Mouse (Mus musculus) urinary bladder, postnatal 25 days (tissue): ENCODE measurements at regions not wholly inside any gene's neighbourhood (a gene's known extent, or its start where the extent isn't known, plus 50 kb on each side); places are given as distances from the start of the nearest gene placed in this dataset.

Experiments
- DNase-seq: peaks from one replicate; pipeline ENCODE4 v3.0.0; 2022; ENCODE audit warnings: low spot score

DNA sequence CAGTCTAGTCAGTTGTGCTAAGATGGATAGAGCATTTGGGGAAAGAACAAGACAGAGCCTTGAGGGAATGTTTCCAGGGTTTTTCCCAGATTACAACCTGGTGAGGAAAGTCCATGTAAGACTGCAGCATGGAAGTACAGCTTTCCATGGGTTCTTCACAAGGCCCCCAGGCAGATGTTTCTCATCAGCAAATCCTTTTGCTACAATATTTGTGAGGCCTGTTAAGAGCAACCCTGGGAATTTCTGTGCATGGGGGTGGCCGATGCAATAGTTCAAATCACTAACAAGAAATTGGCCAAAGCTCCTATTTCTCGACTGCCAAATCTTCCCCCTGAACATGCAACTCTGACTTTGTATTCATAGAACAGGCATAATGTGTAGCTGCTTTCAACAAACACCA, 546.0 kb downstream of the Nr2f2 start:
- DNase-seq = no peak

DNA sequence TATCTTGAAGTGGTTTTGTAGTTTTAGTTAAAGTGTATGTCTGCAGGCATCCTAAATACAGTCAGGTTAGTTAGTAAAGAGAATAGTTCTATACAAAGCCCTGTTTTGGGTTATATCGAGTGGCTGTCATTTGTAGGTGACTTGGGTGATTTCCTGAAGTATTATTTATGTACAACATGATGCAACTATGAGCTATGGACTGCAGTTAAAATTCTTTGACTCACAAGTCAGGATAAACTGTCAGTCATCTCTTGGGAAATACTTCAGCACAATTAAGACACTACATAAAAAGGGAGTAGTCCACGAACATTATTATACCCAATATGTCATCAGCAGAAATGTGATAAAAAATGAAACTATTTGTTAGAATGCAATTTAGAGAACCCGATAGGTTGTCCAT, 554.2 kb downstream of the Nr2f2 start:
- DNase-seq = no peak

DNA sequence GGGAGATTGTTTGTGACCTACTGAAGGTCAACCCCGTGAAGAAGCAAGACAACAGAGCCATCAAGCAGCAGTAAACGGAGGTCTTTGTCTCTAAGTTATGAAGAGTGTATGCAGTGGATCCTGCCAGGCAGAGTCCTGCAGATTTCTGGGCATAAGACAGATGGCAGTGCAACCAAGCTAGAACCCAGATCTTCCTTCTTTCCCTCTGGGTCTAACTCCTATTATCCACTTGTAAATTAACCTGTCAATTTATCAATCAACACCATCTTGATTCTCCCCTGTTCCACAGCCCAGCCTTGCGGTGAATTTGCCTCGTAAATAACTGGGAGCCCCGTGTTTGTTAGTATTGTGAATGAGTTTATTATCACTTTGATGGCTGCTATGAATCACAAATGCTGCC, 555.7 kb downstream of the Nr2f2 start:
- no peak for DNase-seq

DNA sequence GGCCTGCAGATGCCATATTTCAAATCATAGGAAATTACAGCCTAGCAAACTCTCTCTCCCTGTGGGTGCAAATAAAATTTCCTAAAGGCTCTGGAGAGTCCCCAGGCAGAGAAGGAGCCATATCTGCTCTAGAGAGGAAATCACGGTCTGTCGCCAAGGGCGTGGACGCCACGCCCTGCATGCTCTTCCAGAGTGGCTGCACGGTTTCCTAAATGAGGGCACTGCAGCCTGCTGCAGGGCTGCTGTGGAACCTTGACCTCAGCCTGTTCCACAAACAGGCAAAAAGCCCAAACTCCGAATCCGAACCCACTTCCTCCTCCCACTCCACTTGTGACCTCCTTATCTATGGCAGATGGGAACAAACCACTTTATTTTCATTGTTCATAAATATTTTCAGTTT, 559.3 kb downstream of the Nr2f2 start:
- no peak for DNase-seq

DNA sequence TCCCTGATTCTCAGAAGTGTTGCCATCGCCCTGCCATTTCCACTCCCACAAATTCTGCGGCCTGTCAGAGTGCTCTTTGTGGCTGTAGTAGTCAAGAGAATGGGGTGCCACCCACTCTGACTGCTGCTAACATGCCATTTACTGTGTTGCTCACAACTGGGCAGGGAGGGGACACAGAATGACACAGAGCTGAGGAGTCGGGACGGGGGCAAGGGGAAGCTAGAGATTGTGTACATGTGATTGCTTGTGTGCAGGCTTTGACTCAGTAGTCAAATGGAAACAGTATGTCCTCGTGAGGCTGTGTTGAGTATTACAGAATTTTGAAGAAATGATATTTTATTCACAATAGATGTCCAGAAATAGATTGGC, 595.6 kb downstream of the Nr2f2 start:
- DNase-seq = no peak

DNA sequence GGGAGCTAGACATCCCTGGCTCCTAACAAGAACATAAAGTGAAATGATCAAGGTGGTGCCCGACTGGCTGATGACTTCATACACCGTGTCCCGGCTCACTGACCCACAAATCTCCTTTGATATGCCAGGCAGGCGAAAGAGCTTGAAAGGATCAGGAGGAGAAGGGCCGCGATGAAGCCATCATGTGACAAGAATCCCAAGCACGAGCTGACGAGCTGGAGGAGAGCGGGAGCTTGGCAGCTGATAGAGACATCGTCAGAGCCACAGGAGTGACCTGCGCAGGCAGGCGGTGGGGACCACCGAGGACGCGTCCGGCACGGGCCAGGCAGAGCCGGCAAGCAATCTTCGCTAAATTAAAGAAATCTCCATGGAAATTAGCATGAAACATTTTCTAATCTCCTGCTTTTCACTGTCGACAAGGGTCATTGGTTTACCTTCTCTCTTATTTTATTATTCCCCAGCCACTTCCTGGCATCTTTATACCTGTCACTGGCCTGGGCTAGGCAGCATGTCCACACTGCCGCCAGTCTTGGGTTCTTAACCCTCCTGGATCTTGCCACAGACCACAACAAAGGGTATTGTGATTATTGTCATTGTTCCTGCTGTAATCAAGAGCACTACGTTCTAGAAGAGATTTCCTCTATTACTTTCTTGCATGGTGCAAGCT, 596.1 kb downstream of the Nr2f2 start:
- no peak for DNase-seq

DNA sequence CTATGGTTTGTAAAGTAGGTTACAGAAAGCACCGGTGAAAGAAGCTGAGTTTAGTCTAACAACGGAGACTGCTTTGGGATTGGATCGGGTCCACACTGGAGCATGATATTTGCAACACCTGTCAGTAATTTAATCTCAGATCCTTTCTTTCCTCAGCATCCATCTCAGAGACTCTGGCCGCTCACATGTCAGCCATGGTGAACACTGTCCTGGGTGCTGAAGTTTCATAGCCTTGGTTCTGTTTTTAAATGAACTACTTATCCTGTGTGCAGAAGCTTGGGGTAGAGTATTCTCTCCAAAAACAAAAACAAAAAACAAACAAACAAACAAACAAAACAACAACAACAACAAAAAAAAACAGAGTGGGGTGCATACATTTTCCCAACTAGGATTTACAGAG, 600.1 kb downstream of the Nr2f2 start:
- no peak for DNase-seq

DNA sequence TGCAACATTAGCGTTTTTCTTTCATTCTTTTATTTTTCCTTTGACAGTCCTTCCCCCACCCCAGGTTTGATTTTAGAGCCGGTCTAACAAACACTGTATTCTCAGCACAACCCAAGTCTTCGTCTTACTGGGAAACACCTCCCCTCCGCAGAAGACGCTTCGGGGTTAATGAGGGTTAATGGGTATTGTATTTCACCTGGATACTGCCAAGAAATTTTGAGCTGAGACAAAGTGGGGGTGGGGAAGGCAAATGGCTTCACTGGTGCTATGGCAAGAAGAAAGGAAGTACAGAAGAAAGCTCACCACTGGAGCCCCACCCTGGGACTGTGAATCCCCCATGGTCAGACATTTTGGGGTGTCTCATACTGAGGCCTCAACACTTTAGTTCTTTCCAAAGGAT, 626.0 kb downstream of the Nr2f2 start:
- no peak for DNase-seq

DNA sequence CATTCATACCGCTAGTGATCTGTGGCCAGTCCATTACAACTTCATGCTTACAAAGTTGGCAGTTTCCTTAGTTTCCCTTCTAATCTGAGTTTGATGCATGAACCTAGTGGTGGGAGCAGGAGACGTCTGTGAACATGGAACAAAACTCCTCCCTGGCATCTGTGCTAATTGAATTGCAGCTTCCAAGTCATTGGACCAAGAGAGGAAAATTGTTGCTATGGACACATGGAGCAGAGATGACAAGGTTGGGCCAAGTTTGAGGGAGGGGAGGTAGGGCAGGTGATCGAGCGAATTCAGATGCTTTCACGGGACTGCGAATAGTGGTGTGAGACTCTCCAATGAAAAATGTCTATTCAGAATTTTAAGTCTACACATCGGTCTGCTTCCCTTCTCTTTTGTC, 627.5 kb downstream of the Nr2f2 start:
- DNase-seq = no peak

DNA sequence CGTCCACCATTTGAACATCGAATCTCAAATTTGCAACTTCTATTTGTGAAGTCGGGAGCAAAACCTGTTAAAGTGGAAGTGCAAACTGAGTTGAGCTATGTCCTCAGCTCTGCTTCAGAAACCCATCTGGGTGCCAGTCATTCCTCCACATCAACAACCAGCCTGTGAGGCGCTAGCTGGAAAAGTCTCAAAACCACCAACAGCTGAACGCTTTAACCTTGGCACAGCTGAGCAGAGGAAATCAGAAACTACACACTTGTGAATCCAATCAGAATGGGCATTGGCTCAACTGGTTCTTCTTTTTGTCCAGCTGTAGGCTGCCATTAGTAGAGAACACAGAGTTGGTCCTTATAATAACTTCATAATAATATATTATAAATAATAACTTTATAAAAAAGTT, 651.5 kb downstream of the Nr2f2 start:
- no peak for DNase-seq

DNA sequence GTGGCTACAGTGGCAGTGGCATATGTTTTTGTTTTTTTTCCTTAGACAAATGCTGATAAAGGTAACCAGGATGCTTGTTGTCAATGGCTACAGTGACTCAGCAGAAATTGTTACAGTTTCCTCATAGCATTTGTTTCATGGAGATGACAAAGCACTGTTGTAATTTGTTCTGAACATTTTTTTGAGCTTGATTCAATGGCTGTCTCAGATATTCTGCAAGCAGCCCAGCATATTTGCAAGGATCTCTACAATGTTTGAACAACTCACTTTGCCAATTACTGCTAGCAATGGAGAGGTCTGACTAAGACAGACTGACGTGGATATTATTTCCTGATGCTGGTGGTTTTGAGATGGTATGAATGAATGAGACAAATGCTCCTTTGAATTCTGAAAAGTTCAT, 696.3 kb downstream of the Nr2f2 start:
- DNase-seq = no peak

DNA sequence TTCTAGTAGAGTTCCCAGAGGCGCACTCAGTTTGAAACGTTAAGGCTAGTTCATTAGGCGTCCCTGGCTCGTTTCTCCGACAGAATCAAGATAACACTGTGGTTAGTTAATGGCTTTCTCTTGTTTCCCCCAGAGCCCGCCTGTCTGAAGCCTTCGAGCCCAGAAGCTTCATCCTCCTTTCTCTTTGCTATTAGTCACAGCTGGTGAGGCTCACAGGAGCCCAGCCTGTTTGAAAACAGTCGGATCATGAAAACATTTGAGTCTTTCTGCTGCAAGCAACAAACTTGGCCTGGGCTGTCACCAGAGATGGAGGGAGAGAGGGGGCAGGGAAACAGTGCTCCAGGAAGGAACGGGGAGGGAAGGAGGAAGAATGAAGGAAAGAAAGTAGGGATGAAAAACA, 711.0 kb downstream of the Nr2f2 start:
- no peak for DNase-seq

DNA sequence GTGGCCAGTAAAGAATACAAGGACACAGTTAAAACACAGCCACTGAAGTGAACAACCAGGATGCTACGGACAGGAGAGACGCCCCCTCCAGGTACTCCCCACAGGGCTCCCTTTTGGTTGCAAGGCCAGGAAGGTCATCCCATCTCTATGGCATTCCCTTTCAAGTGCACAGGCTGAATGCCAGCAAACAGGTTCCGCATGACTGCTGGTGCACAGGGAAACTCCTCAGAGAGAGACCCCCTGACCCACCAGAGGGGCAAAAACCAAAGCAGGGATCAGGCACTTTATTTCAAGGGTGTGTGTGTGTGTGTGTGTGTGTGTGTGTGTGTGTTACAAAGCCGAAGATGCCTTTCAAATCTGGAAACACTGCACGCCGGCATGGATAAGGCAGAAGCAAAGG, 721.1 kb downstream of the Nr2f2 start:
- no peak for DNase-seq

DNA sequence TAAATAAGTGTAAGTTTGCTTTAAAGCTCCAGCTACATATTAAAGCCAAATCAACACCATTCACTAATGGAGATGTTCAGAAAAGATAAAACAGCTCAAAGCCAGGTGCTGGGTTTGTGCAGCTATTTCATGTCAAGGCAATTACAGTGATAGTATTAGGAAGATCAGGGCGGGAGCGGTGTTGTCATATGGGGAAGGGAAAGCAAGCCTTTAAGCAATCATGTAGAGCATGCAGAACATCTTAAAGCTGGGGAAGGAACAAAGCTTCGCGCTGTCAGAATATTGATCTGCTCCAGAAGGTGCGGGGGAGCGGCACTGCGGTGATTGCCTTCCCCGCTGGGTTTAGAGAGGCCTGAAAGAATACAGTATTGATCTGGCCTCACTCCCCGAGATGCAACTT, 724.9 kb downstream of the Nr2f2 start:
- no peak for DNase-seq

DNA sequence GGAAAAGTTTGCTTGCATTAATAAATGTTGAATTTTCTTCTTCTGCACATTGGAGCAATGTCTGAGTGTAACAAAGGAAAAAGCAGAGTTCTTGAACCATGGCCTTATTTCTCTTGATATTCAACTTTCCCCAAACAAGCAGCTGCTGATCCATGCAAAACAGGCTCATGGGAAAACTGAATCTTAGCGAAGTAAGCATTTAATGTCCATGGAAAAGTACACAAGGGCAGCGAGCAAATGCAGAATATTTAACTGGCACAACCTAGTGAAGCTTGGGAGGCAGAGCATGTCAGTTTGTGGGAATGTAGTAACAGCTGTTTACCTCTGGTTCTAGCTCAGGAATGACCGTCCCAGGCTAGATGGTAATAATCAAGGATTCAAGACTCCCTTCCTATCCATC, 766.7 kb downstream of the Nr2f2 start:
- DNase-seq = no peak

DNA sequence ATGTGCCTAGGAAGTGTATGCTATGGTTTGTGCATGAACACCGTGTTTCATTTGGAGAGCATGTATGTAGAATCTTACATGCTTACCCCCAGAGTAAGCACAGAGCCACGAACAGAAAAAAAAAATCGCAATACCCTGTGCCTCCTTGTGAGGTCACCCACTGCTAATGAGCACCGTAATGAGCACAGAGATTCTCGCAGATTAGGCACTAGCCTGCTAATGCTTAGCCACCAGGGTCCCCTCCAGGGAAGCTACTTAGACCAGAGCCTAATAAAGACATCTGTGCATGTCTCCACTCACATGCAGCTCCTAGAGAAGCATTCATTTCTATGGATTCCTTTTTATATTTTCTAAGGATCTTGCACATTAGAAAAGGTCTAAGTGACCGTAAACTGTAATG, 780.8 kb downstream of the Nr2f2 start:
- no peak for DNase-seq

DNA sequence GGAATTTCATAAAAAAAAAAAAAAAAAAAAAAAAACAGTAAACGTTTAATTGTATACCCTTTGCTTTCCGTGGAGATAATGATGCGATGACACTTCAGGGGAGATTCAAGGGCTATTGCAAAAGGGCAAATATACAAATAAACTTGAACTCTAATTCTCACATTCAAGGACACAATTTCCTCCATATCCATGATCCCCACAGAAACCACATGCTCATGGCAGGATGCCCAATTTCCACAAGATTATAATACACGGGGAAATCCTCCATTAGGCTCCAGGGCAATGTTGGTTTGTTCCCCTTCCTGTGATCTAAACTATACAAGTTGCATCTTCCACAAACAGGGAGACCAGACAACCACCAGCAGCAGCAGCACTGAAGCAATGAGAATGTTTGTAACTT, 781.4 kb downstream of the Nr2f2 start:
- no peak for DNase-seq

DNA sequence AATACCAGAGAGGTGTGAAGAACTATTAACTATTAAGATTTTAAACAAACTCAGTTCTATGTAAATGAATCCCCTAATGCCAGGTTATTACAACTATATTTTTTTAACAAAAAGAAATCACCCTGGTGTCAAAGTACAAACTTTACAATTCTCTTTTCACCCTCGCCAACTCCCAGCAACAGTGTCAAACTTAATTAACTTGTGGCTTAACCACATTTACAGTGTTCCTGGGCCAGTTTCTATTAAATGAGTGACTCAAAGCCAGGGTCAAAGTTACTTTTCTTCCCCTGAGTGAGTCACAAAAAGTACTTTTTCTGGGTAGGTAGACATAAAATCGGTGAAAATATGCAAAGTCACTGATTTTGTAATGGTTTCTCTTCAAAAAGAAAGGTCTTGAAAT, 782.0 kb downstream of the Nr2f2 start:
- DNase-seq = no peak

DNA sequence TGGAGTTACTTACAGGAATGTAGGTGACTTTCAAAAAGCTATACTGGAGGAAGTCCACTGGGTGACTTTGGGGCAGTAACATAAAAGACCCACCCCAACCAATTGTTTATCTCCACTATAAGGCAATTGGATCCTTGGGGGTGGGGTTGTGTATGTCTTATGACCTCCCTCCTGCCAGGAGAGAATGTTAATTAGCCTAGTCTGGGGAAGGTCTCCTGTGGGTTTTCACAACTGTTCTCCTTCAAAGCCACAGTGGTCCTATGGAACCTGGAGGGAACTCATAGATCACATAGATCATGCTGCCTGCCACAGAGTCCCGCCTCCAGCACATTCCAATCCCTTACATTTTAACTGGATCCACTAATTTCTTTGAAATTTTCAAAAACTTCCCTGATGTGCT, 782.6 kb downstream of the Nr2f2 start:
- DNase-seq = no peak

DNA sequence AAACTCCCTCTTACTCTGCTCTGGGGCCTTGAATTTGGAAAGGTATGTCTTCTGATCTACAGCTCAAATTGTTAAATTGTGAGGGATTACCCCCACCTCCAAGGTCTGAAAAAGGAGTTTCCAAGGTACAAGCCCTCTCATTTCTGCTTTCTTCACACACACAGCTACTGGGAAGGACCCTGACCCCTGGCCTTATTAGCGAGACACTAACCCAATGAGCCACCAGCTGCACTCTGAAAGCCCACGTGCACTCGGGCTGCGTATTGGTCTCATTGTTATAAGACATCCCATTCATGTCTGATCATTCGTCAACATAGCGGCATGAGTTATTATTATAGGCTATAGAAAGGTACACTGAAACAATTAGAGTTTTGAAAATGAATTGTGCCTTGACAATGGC, 784.9 kb downstream of the Nr2f2 start:
- DNase-seq = no peak

DNA sequence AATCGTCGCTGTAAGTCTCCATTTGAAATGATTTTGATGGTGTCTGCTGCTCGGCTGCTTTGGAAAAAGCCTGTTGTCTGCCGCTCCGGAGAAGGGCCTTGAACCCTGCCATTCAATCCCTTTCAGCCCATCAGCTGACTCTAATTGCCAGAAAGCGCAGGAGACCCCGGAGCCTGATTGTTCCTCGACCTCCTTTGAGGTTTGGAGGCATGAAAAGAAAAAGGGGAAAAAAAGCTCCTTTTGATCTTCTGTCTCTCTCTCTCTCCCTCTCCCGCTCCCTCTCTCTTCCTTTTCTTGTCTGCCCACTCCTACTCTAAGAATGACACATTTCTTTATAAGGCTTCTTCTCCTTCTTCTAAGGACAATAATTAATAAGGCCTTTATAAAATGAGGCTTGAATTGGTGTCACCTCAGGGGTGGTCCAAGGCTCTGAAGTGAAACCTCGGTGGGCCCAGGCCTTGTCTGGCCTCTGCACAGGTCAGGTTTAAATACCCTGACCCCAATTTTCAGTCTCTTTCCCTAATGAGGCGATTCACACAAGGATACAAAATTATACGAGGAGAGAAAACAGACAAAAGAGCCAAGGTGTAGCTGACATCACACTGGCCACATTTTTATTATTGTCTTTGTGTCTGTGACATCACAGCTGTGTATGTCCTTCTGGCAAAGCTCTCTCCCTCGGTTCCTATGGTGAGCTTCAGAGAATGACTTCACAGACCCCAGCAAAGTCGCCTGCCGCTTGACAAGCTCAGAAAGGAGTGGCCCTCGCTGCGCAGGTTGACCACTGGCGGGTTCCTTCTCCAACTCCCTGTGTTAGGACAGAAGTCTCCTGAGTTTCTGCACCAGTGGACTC, 787.4 kb downstream of the Nr2f2 start:
- no peak for DNase-seq

DNA sequence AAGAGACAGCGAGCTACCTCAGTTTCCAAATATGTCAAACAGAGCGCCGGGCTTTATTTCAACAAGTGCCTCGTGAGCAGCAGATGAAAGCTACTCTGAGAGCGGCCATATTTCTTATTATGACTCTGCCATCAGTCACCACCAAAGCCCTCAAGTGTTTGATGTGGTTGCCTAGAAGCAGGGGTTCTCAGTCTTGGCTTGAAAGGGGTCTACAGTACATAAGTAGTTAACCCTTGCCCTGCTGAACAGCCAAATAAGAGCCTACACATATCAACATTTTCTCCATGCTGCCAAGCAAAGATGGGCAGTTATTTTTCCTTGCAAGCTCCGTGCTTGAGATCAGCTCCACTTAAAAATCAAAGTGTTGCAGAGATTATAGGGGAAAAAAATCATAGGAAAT, 788.8 kb downstream of the Nr2f2 start:
- no peak for DNase-seq

DNA sequence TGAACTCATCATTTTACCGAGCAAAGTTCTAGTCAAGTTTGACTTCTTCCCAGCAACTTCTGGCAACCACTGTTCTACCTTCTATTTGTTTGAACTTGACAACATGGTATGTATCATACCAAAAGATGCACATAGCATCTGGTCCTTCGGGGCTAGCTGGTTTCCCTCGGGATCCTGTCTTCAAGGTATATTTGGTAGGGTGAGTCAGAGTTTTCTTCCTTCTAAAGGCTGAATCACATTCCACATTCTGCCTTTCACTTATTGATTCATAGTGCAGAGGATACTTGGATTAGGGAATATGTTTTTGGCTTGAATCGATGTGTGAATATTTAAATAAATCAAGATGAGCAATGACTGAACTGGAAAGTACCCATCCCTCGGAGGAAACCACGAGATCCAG, 789.9 kb downstream of the Nr2f2 start:
- DNase-seq = no peak

DNA sequence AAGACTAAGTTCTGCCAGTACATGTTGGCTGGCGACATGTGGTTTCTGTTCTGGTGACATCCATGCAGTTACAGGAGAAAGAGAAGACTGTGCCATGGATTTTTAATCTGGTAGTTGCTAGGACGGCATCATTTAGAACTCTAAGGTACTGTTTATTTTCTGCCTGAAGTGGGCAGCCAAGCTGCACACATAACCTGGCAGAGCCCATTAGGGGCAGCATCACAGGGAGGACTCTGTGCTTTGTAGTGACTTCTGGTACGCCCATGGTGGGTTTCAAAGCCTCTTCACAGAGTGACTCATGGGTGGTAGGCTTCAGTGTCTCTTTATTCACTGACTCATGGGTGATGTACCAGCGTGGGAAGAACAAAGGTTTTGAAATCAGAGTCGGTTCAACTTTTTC, 792.8 kb downstream of the Nr2f2 start:
- no peak for DNase-seq
